Mouse (Mus musculus) megakaryocyte, adult 5-6 weeks (primary cell): Measurements from ENCODE around the gene Aip. TPM values are rescaled to one million over a fixed set of nuclear protein-coding genes. Genes with fewer than 3 reads are reported as not detected.

Experiments
- ATAC-seq: 2 replicates; pipeline ENCODE4 v1.8.0; 2016; ENCODE audit warnings: mild to moderate bottlenecking, inconsistent platforms; ENCODE audit not compliant: poor library complexity, severe bottlenecking
- total RNA-seq, 2 experiments: library from RNA; stranded (forward) in 1 of 2; stranded (reverse) in 1 of 2; fragments of 153-499, 151-499 nt in 1 of 2; fragments of 221-1000, 200-1000 nt in 1 of 2; gene quantifications; 2 replicates each; pipeline versions ENCODE4 v1.2.3 to v1.2.4; 2015 to 2017

Gene Aip
- total RNA-seq (2015), result 111 and 139 TPM in 2 replicates
- 72.5 and 76.7 TPM in 2 replicates for total RNA-seq (2017)

GRCm38 (mm10) chr19:4125741-4126696 lies at the start of gene Aip:
Aip (minus strand) TSS chr19:4125858.
- peak; percentile 75 for ATAC-seq

- no peak for ATAC-seq
Observed at GRCm38 (mm10) chr19:4172925-4173324, 47.3 kb upstream of the Aip start.

- ATAC-seq, result peak; percentile 38
Observed at GRCm38 (mm10) chr19:4171393-4172290, 46.0 kb upstream of the Aip start.

DNA sequence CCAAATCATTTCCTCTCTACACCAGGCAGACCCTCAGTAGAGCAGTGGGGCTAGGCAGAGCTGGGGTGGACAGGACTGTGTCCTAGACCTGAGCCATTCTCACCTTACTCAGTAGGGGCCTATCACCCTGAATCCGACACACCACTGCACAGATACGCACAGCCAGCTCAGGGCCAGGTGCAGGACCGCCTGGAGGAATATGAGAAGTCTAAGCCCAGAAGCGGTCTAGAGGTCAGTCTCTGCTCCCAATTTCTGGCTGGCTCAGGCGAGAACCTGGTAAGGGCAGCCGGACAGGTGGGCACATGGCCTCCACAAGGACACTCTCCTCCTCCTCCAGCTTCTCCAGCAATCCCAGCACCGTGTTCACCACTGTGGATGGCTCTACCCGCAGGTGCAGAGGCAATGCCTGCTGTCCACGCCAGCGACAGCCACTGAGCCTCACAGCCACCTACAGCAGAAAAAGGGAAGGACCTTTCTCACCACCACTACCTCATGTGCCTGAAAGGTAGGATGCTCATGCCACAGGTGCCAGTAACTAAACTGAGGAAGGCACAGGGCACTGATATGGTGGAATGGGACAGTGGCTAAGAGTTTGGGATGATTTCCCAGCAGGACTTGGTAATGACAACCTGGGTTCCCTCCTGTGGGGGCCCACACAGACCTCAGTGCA lies 45.2 kb upstream of the Aip start:
- ATAC-seq, result no peak

GRCm38 (mm10) chr19:4169810-4170209 lies 44.2 kb upstream of the Aip start:
- ATAC-seq, result no peak; the same call in 1 of the 2 replicates

DNA sequence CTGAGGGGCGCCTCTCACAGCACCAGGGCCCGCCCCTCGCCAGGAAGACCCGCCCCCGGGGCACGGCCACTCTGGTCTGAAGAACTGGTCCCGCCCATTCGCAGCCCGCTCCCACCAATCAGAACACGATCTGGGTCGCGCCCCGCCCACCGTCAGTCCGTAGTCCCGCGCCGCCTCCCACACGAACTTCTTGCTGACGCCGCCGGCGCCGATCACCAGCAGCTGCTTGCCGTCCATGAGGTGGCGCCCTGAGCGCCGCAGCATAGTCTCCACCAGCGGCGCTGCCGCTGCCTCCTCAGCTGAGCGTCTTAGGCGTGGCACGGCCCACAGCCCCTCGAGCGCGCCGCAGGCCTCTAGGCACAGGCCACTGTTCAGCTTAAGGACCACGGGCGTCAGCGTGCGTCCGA lies 43.7 kb upstream of the Aip start:
- ATAC-seq, result peak; percentile 97

GRCm38 (mm10) chr19:4166678-4167476 lies 41.2 kb upstream of the Aip start:
- no peak for ATAC-seq

DNA sequence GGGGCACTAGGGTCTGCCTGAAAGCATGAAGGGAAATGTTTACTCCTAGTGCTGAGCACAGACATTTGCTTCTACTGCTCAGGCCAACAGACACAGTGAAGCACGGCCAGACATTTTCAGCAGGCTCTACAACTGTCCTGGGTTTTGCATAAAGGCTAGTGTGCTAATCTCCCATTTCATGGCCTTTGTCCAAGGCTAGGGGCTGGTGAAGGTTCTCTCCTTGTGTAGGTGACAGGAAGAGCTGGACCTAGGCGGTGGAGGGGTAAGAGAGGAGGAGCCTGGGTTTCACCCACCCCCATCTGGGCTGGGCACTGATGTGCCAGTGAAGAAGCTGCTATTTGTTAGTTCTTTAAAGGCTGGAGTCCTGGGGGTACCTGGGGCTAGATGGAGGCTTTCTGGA lies 39.1 kb upstream of the Aip start:
- ATAC-seq, result no peak

- no peak for ATAC-seq
Observed at GRCm38 (mm10) chr19:4164100-4164499, 38.4 kb upstream of the Aip start.

- ATAC-seq, result no peak
Observed at GRCm38 (mm10) chr19:4163543-4163887, 37.9 kb upstream of the Aip start.

GRCm38 (mm10) chr19:4162646-4163542 lies 37.2 kb upstream of the Aip start, which contains the start of gene Rps6kb2:
Rps6kb2 (minus strand) TSS chr19:4163354.
- peak; percentile 99 for ATAC-seq

- ATAC-seq, result no peak
Observed at GRCm38 (mm10) chr19:4159049-4159448, 33.4 kb upstream of the Aip start.

DNA sequence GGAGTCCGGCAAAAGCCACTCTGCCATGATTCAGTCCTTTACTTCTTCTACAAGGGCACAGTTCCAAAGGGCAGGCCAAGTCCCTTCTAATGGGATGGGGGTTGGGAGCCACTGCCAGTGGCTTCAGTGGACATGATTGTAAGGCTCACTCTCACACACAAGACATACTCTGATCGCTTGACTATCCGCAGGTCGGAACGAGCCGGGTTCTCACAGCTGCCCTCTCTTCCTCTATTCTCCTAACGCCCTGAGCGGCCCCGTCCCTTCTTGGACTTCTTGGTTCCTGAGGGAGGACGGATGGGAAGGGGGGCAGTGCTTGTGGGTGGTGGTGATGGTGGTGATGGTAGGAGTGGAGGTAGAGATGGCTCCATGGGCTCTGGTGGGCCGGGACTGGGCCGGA lies 31.1 kb upstream of the Aip start:
- ATAC-seq, result no peak

DNA sequence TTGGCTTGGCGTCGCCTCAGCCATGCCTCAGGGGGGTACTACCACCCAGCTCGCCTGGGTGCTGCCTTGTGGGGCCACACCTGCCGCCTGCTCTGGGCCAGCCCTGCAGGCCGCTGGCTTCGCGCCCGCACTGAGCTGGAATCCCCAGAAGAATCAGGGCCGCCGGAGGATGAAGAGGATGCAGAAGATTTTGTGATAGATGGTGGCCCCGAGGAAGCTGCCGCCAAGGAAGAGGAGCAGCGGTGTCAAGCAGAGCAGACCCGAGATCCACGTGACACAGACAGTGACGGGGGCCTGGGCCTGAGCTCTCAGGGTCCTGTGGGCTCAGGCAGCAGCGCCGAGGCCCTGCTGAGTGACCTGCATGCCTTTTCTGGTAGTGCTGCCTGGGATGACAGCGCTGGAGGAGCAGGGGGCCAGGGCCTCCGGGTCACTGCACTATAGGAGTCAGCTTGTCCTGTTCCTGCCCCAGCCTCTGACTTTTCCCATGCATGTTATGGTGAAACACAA lies 30.5 kb upstream of the Aip start:
- ATAC-seq, result no peak

DNA sequence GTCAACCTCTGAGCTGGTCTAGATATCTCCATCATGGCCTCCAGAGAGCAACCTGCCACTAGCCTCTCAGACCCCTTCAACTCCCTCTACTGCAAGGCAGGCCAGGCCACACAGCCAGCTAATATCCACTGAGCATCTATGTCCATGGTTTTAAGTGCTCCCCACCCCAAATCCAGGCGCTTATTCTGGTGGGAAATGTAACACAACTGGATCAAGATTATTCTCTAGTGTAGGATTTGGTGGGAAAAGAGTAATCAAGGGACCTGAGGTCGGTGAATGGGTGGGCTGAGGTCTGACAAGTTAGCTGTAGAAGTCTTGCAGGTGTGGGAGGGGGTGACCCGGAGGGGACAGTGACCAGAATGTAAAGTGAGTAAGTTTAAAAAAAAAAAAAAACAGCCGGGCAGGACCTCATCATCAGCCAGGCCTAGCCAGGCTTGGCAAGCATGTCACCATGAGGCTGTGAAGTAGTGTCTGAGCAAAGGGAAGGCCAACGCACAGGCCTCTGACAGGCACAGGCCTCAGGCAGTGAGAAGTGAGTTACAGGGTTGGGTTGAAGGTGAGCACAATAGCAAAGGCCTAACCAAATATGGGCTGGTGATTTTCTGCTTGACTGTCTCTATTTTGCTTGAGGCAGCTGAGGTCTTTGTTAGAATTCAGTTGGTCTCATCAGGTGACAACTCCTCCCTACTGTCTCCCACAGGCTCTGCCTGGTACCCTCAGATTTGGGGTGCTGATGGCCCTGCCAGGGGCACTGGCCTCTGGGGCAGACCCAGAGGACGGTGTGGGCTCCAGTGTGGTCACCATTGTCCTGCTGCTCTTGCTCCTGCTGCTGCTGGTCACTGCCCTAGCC lies 29.8 kb upstream of the Aip start:
- ATAC-seq, result 0 out of 2 replicates have a peak, but pooled peaks have one; percentile 10

DNA sequence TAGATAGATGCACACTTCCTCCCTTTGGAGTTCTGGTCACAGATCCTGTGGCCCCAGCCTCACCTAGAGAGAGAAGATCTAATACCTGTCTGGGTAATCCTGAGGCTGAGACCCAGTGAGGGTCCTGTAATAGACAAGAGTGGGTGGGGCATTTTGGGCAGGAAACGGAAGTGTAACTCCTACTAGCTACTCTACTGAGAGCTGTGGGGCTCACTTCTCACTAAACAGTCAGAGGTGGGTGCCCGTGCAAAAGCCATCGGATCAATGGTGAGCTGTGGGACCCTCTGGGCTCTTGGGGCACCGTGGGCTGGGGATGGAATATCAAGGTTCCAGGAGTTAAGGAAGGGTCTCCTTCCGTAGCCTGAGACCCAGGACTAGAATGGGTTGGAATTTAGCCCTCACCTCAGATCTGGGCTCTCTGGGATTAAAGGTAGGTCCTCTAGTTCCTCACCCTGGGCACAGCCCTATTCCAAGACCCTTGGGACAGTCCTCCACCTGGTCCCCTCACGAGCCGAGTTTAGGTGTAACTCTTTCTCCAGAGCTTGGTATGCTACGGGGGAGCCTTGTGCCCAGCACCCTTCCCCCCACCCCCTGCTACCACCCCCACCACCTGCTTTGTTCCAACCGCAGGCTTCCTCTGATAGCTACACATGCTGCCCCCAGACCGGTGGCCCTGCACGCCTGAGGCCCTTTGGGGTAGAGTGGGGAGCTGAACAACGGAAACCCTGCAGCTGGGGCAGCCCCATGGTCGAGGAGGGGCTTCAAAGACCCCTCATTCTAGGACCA lies 29.0 kb upstream of the Aip start:
- peak; percentile 65 for ATAC-seq

DNA sequence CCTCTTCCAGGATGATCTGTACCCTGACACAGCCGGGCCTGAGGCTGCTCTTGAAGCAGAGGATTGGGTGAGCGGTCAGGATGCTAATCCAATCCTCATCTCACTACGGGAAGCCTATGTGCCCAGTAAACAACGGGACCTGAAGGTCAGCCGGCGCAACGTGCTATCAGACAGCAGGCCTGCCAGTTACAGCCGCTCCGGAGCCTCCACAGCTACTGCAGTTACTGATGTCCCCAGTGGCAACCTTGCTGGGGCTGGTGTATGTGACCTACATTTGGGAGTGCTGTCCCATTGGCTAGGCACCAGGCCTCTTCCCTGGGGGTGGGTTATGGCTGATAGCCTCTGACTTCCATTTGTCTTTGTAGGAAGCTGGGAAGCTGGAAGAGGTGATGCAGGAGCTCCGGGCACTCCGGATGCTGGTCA lies 27.6 kb upstream of the Aip start, which contains the start of gene Ptprcap:
Gene Ptprcap (plus strand): TSS at position 373 of the 423 bp plus-strand sequence.
- no peak for ATAC-seq
